Mouse (Mus musculus) B cell, adult 2 months (primary cell): ENCODE results near the gene Mrpl42.

Experiments
- DNase-seq, 2 experiments: peaks; one replicate each; pipeline ENCODE4 v3.0.0; 2022

The Mrpl42 gene

DNA sequence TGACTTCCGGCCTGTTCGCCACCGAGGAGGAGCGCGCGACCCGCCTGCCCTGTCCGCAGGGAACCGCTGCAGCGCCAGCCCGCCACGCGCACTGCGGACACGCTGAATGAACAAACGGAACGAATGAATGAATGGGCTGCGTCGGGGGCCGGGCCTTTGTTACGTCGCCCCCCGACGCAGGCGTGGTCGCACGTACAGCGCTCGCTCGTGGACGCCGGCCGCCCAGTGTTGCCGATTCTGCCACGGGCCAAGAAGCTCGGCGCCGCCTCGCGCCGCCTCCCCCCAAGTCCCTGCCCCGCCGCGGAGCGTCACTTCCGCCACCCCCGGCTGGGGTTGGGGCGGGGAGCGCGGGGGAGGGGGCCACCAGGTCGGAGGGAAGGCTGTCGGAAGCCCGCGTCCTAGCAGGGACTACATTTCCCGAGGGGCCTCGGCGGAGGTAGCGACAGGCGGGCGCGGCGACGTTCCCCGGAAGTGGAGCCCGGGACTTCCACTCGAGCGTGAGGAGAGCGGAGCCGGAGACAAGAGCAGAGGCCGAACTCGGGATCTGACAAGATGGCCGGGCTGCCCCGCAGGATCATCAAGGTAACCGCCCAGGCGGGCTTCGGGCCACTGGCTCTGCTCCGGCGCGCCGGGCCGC, 13.0 kb upstream of the Mrpl42 start, which contains the start of gene Ube2n:
Gene Ube2n, plus strand, starts transcription at position 490 of the 637 bp plus-strand sequence.
- peak; percentile 96 for DNase-seq

DNA sequence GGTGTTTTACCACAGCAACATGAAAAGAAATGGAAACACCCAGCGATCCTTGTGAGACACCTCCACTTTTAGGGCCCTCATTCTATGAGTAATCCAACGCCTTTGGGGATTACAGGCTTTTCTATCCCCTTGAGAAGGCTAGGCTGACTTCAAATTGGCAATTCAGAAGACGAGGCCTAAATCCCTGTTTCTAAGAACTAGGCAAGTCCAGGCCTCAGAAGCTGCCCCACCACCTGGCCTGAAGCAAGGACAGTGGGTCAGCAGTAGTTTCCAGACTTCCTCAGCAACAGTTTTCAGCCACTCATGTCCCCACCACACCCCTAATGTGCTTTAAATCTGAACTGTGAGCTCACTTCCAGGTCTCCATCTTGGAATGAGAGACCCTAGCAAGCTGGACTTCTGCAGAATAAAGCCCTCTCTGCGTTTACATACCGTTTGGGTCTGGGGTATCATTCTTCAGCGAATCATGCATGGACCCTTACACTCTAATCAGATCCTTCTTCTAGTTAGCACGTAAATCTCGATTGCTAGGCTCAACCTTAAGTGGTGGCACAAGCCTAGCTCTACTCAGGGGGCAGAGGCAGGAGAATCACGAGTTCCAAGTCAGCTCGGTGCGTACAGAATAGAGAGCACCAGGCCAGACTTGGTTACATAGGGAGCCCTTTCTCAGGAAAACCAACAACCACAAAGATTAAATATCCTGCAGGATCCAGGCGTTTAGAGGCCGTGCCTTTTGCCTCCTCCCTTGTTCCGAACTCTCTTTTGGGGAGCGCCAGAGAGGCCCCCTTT, 12.2 kb upstream of the Mrpl42 start:
- peak; percentile 8 to 15 for DNase-seq

GRCm38 (mm10) chr10:95512635-95513034, 10.9 kb upstream of the Mrpl42 start:
- DNase-seq = no peak

GRCm38 (mm10) chr10:95509263-95509662, 7.5 kb upstream of the Mrpl42 start:
- no peak for DNase-seq

GRCm38 (mm10) chr10:95508793-95509192, 7.1 kb upstream of the Mrpl42 start:
- no peak for DNase-seq

- DNase-seq = no peak
These were observed 6.4 kb upstream of the Mrpl42 start for GRCm38 (mm10) chr10:95508126-95508525.

DNA sequence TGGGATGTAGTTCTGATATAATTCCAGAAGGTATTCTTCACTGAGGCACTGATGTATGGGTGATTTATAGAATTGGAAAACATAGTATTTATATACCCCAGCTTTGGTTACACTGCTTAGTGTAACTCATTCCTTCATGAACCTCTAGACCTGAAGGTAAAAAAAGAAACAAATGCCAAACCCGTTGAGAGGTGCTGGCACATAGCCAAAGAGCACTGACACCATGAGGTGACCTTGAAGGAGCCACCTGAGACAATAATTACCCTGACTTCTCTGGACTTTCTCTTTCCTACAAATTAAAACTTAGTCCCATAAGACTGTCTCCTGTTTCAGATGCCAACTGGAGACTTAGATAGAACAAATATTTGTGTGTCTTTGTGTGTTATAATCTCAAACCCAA, 2.6 kb upstream of the Mrpl42 start:
- no peak for DNase-seq

DNA sequence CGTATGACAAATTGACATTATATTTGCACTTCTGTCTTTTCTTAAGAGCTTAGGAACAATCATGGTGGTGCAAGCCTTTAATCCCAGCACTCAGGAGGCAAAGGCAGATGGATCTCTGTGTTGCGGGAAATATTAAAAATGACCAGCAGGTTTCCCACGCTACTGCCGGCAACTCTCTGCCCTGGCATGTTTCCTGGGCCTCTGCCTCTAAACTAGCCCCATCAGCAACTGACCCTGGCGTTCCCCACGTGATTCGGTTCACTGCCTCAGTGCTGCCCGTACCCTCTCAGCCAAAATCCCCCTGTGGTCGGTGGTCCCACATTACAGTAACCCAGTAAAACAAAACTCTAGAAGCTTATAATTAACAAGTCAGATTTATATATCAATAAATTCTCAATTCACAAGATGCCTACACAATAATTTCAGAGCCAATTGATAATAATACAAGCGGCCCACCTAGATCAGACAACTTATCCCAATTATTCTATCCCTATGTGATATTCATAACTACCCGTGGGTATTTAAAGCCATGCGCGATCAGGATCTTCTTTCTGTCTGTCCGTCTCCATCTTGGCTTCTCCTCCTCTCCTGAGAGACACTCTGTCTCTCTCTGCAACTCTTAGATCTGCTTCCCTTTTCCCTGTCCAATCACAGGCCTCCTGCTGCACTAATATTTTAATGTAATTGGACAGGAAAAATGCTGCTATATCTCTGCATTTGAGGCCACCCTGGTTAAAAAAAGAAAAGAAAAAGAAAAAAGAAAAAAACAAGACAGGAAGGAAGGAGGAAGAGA, 1.9 kb upstream of the Mrpl42 start:
- DNase-seq = no peak

- no peak for DNase-seq
These were observed 707 bp downstream of the Mrpl42 start for GRCm38 (mm10) chr10:95501033-95501432.

DNA sequence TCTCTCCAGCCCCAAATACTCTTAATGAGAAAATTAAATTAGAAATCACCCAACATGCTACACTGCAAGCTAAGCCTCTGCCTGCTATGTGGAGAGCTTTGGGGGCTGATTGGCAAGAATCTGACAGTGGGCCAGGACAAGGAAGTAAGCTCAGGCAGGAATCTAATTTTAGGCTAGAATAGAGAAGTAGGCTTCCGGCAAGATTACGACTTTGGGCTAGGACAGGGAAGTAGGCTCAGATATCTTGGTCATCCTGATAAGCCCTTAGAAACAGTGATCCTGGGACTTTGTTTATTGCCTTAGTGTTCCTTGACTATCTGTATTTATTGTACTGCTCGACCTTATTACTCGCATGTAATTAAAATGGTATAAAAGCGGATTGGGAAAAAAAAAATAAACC, 7.5 kb downstream of the Mrpl42 start:
- no peak for DNase-seq

DNA sequence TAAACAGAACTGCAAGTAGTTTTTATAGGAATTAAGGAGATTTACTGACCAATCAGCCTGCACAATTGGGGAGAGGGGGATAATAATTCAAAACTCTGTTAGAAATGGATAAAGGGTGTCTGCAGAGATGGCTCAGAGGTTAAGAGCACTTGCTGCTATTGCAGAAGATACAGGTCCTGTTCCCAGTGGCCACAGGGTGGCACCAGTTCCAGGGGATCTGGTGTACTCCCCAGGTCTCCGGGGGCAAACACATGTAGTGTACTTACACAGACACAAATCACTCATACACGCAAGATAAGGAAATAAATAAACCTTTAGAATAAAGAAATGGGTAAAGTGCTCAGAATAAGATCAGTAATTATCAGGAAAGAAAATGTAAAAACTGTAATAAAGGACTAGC, 12.1 kb downstream of the Mrpl42 start:
- DNase-seq = peak; percentile 19 to 32

- no peak for DNase-seq
These were observed 24.2 kb downstream of the Mrpl42 start for GRCm38 (mm10) chr10:95477516-95477915.

GRCm38 (mm10) chr10:95475923-95476322, 25.8 kb downstream of the Mrpl42 start:
- peak; percentile 89 for DNase-seq

GRCm38 (mm10) chr10:95471889-95472547, 29.7 kb downstream of the Mrpl42 start:
- no peak for DNase-seq

DNA sequence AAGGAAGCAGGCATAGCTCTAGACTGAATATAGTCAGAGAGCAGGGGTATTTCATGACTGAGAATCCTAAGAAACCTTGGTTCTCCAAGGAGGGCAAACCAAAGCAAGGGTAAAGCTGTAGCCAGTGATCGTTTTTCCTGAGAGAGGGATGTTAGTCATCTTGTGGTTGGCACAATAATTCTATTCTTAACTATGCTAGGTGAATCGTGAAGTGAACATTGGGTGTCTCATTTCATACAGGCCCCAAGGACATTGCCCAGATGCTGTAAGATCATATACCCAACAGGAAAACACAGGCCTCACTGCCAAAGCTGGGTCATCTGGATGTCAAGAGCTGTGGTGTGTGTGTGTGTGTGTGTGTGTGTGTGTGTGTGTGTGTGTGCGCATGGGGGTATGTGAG, 30.6 kb downstream of the Mrpl42 start:
- no peak for DNase-seq

- DNase-seq = no peak
These were observed 32.8 kb downstream of the Mrpl42 start for GRCm38 (mm10) chr10:95468894-95469293.

- DNase-seq = no peak
These were observed 36.2 kb downstream of the Mrpl42 start for GRCm38 (mm10) chr10:95465485-95465896.

DNA sequence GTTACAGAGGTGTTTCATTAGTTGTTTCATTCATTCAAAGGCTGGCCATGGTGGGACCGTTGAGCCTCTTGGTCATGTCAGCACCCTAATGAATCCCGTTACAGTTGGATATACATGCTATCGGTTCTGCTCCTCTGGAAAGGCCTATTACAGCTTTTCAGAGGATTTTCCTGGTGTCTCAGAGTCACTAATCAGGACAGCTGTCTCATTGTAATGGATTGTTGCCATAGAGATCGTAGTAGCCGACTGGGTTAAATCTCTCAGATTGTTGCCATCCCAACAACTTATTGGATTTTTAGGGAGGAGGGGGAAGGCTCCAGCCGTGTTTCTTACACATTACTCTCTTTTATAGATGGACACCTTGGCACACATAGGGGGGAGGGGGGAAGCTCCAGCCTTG, 37.2 kb downstream of the Mrpl42 start:
- DNase-seq = no peak

DNA sequence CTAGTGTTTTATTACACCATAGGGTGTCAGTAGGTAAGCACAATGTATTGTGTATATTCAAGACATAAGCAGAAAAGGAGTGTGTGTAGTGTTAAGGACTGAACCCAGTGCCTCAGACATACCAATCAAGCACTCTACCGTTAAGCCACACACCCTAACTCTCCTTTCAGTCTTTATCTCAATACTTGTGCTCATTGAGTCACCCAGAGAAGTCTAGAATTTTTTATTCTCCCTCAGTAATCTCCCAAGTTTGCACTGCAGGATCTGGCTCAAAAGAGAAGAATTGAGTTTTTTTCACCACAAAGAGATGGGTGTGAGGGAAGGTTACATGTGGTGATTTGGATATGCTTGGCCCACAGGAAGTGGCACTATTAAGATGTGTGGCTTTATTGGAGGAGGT, 39.5 kb downstream of the Mrpl42 start:
- DNase-seq = no peak

DNA sequence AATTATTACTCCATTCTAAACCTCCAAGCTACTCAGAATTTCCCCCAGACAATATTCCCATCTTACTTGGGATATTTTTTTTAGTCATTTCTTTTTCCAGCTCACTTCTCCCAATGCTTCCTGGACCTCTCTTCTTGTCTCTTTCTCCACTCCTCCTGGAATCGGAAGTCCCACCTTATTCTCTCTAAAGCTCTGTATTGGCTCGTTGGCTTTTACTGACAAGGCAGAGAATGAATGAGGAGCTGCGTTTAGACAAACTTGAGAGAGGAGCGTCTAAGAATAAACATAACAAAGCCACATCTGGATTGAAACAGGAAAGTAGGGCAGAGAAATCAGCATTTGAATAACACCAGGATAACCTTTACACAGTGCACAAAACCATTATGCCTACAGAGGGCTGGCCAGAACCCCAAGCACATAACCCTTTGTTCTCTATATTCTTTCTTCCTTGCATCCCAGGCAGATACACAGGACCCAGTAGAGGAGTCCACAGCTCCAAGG, 40.6 kb downstream of the Mrpl42 start:
- DNase-seq = no peak

GRCm38 (mm10) chr10:95458050-95458806, 43.5 kb downstream of the Mrpl42 start:
- no peak for DNase-seq
